Mouse (Mus musculus) forebrain, embryonic 14.5 days (tissue): ENCODE measurements around the gene Sfxn5. TPM values are rescaled to one million over a fixed set of nuclear protein-coding genes. Genes with fewer than 3 reads are reported as not detected.
A peak's percentile ranks its signal among the peaks of the same experiment; 100 is the strongest.

Experiments used
- ATAC-seq: fragments of 200-750 bp; cut with Nextera tagmentation; 2 replicates; pipeline ENCODE4 v1.8.0; 2017; ENCODE audit warnings: mild to moderate bottlenecking, moderate library complexity
- DNase-seq: peaks from one replicate; pipeline ENCODE4 v3.0.0-alpha.2; 2015; ENCODE audit warnings: low spot score
- H3K27ac ChIP-seq: fragments of 300-500 bp; sonication (generic); 2 replicates; pipeline ENCODE4 v1.5.1; 2014; ENCODE audit warnings: low read depth, mild to moderate bottlenecking, control low read depth, low read length, moderate library complexity
- H3K27me3 ChIP-seq: fragments of 300-500 bp; sonication (generic); replicated peaks from 2 replicates; pipeline ENCODE4 v1.6.1; 2014; ENCODE audit warnings: low read length, control low read depth, mixed read lengths; ENCODE audit not compliant: control insufficient read depth, insufficient read depth
- H3K36me3 ChIP-seq: fragments of 300-500 bp; sonication (generic); 2 replicates; pipeline ENCODE4 v1.6.1; 2014; ENCODE audit warnings: low read length, control low read depth; ENCODE audit not compliant: control insufficient read depth, insufficient read depth
- H3K4me1 ChIP-seq: fragments of 300-500 bp; sonication (generic); 2 replicates; pipeline ENCODE4 v1.6.1; 2014; ENCODE audit warnings: antibody characterized with exemption, low read length, control low read depth; ENCODE audit not compliant: control insufficient read depth, insufficient read depth
- H3K4me2 ChIP-seq: fragments of 300-500 bp; sonication (generic); 2 replicates; pipeline ENCODE4 v1.6.1; 2014; ENCODE audit warnings: mild to moderate bottlenecking, control low read depth, low read length
- H3K4me3 ChIP-seq: fragments of 300-500 bp; sonication (generic); 2 replicates; pipeline ENCODE4 v1.5.1; 2014; ENCODE audit warnings: low read depth, low read length, control low read depth
- H3K9ac ChIP-seq: fragments of 300-500 bp; sonication (generic); 2 replicates; pipeline ENCODE4 v1.6.1; 2014; ENCODE audit warnings: mild to moderate bottlenecking, low read length, control low read depth, moderate library complexity
- H3K9me3 ChIP-seq: fragments of 300-500 bp; sonication (generic); replicated peaks from 2 replicates; pipeline ENCODE4 v1.6.1; 2016; ENCODE audit warnings: low read length, control low read depth, mixed read lengths; ENCODE audit not compliant: control insufficient read depth
- WGBS: fragments of 180-500 bp; shearing (Covaris S2); extraction: QIAGEN DNeasy Blood & Tissue Kit; methylation state at CpG from one replicate; pipeline ENCODE4 v1.1.7; 2014; 5-methylcytosine and 5-hydroxymethylcytosine counted together
- polyA plus RNA-seq: library from polyadenylated mRNA; unstranded; fragments of >200 nt; fragmentation: Nextera tagmentation; extraction: Ambion mirVana; gene quantifications from 2 replicates; pipeline ENCODE4 v1.2.1, GENCODE M21; 2014

Sfxn5 gene
- polyA plus RNA-seq, 1 experiment from 2014 or later, result 15.2 TPM

DNA sequence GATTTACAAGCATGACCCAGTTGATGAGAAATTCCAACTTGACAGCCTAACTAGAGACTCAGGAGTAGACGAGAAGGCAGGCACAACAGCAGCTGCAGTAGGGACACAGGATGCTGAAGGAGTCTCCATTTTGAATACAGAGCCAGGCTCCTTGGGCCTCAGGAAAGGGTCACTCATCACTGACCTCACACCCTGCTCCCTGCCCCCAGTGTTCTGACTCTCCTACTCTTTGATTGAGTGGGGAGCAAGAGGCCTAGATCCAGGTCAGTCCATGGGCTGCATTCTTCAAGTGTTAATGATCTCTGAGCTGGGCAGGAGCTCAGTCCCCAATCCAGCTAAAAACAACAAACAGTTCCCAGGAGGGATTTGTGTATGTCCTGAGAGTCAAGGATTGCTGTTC is 122.5 kb downstream of the Sfxn5 start:
- H3K4me3 ChIP-seq, result no peak overlapping the region
- peaks cover 15% of the 10 kb centered on the region for H3K4me1 ChIP-seq
- no peaks in the 10 kb centered on the region for H3K36me3 ChIP-seq
- no peak overlapping the region for H3K27ac ChIP-seq
- no peak overlapping the region for H3K4me2 ChIP-seq
- H3K9ac ChIP-seq, result no peak overlapping the region
- DNase-seq (no peak), ATAC-seq (no peak)
- H3K9me3 ChIP-seq, result no peaks in the 10 kb centered on the region
- no peaks in the 10 kb centered on the region for H3K27me3 ChIP-seq
- WGBS, result 31% methylated on average over 1 of the region's 1 CpGs

DNA sequence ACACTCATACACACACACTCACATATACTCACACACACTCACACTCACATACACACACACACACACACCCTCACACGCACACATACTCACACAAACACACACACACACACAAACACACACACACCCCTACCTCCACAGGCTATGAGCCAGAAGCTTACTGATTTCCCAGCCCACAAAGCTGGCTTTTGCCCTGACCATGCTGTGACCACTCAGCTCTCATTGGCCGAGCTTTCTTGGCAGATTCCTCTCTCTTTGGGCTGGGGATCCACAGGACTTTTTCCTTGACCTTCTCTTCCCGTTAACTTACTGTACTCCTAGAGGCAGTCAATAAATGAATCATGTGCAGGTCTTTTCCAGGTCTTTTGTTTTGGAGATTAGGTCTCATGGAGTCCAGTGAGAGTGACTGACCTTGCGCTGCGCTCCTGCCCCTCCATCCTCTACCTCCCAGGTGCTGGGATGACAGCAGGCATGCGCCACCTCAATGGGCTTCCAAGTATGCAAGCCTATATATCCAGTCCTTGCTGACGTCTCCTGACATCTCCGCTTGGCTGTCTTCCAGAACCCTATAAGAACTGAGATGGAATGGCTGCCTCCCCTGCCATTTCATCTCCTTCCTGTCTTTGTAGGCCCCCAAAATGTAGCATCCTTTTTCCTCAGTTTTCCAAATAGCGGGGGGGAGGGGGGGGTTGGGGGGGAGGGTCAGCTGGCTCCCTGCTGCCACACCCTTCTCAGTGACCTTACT is 123.8 kb downstream of the Sfxn5 start:
- Histone ChIP-seq H3K27me3 (no peaks in the 10 kb centered on the region), H3K9ac (no peak overlapping the region), H3K4me3 (no peak overlapping the region), H3K4me1 (peaks cover 10% of the 10 kb centered on the region), H3K4me2 (no peak overlapping the region), H3K36me3 (peaks cover 12% of the 10 kb centered on the region; the same call in 1 of the 2 replicates), H3K9me3 (no peaks in the 10 kb centered on the region), H3K27ac (no peak overlapping the region)
- ATAC-seq, result no peak
- WGBS, result 73% methylated on average over 9 of the region's 9 CpGs
- peak; percentile 58 for DNase-seq

DNA sequence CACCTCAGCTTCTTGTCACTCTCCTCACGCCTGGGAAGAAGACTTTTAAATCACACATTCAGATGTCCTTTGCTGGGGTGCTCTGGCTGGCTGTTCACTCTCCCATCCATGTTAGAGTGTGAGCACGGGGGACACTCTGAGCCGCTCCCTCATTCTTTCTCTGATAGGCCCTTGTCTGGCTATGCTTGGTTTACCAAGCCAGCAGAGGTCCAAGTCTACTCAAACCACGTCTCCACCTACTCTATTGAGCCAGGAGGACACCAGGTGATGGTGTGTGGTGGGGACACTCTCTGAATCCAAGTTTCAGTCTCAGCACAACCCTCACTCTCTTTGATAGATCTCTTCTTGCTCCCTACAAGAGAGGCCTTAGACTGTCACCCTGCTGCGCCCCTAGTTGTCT is 125.9 kb downstream of the Sfxn5 start:
- H3K27ac ChIP-seq, result peak overlapping the region; percentile 22
- DNase-seq (no peak), ATAC-seq (no peak)
- H3K9ac ChIP-seq, result no peak overlapping the region
- peaks cover 10% of the 10 kb centered on the region for H3K4me1 ChIP-seq
- H3K36me3 ChIP-seq, result peaks cover 27% of the 10 kb centered on the region; the same call in 1 of the 2 replicates
- H3K9me3 ChIP-seq, result no peaks in the 10 kb centered on the region
- H3K4me2 ChIP-seq, result no peak overlapping the region
- whole genome bisulfite sequencing, result 66% methylated on average over 5 of the region's 5 CpGs
- H3K4me3 ChIP-seq, result no peak overlapping the region
- no peaks in the 10 kb centered on the region for H3K27me3 ChIP-seq

DNA sequence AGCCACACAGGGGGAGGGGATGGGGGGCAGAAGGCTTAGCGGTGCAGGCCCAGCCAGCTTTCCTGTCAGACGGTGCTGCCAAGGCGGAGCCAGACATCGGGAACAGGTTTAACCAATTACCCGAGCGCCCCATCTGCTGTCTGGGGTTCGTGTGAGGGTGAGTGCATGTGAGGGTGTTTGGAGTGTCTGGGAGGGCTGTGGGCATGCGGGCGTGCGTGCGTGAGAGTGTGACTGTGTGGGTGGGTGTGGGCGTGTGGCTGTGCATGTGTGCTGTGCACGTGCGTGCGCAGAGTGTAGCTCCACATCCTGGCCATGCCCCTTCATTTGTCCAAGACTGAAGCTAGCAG is 126.3 kb downstream of the Sfxn5 start:
- H3K27ac ChIP-seq, result peak overlapping the region; percentile 22
- DNase-seq (peak; percentile 87), ATAC-seq (peak; percentile 85)
- H3K9me3 ChIP-seq, result no peaks in the 10 kb centered on the region
- no peaks in the 10 kb centered on the region for H3K27me3 ChIP-seq
- H3K4me2 ChIP-seq, result no peak overlapping the region
- no peak overlapping the region for H3K9ac ChIP-seq
- H3K4me3 ChIP-seq, result no peak overlapping the region
- 35% methylated on average over 15 of the region's 15 CpGs for WGBS
- peaks cover 10% of the 10 kb centered on the region for H3K4me1 ChIP-seq
- H3K36me3 ChIP-seq, result peaks cover 31% of the 10 kb centered on the region; the same call in 1 of the 2 replicates

DNA sequence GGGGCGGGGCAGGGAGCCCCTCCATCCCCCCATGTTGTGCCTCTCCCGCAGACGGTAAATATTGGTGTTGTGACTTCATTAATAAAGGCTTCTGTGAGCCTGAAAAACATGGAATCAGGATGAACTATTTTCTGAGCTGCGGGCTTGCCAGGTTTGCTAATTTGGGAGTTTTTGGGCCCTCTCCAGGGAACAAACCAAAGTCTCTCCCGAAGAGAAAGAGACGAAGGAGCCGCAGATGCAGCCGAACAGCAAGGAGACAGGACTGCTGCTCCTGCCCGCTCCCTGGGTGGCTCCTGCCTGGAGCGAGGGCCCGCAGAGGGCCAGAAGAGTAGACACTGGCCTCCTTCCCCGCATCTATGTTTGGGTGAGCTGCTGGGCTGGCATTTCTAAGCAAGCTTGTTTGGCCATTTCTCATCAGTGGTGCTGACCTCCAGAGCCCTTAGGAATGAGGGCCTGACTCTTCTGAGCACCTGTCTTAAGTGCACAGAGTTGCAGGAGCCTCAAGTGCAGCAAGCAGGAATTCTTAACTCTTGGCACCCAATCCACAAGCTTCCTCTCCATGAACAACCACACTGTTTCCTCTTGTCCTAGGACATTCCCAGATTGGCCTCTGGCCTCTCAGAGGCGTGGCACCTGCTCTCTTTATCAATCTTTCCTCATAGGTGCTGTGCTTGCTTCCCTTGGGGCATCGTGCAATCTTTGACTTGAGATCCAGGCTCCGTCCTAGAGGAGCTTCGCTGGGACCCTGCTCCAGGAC is 126.9 kb downstream of the Sfxn5 start:
- Histone ChIP-seq H3K4me1 (peaks cover 10% of the 10 kb centered on the region), H3K9ac (no peak overlapping the region), H3K4me2 (peak overlapping the region; percentile 8; the same call in 1 of the 2 replicates), H3K36me3 (peaks cover 35% of the 10 kb centered on the region; the same call in 1 of the 2 replicates), H3K9me3 (no peaks in the 10 kb centered on the region), H3K27me3 (no peaks in the 10 kb centered on the region), H3K4me3 (no peak overlapping the region), H3K27ac (peak overlapping the region; percentile 83)
- 25% methylated on average over 16 of the region's 16 CpGs for WGBS
- ATAC-seq, result peak; percentile 53
- DNase-seq, result peak; percentile 73

DNA sequence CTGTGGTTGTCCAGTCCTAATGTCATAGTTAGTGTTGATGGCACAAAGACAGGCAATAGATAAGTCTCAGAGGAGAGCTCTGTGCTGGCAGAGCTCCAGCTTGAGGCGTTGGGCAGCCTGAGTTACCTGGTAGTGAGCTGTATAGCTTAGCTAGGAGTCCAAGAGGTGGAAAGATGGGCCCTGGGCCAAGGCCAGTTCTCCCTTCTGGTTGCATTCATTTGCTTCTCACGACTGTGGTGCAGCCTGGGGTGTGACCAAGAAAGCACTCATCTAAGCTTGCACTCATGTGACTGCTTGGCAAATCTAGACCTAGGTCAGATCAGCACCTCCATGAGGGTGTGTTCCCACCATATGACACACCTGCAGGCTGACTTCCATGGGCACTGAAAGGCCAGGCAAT is 135.3 kb downstream of the Sfxn5 start:
- Histone ChIP-seq H3K36me3 (peaks cover 28% of the 10 kb centered on the region; the same call in 1 of the 2 replicates), H3K27me3 (peaks cover 15% of the 10 kb centered on the region; the same call in 1 of the 2 replicates), H3K4me2 (no peak overlapping the region), H3K4me1 (peaks cover 5% of the 10 kb centered on the region), H3K9ac (no peak overlapping the region), H3K9me3 (no peaks in the 10 kb centered on the region), H3K27ac (no peak overlapping the region), H3K4me3 (no peak overlapping the region)
- no peak for DNase-seq
- 39% methylated on average over 2 of the region's 2 CpGs for WGBS
- no peak for ATAC-seq

DNA sequence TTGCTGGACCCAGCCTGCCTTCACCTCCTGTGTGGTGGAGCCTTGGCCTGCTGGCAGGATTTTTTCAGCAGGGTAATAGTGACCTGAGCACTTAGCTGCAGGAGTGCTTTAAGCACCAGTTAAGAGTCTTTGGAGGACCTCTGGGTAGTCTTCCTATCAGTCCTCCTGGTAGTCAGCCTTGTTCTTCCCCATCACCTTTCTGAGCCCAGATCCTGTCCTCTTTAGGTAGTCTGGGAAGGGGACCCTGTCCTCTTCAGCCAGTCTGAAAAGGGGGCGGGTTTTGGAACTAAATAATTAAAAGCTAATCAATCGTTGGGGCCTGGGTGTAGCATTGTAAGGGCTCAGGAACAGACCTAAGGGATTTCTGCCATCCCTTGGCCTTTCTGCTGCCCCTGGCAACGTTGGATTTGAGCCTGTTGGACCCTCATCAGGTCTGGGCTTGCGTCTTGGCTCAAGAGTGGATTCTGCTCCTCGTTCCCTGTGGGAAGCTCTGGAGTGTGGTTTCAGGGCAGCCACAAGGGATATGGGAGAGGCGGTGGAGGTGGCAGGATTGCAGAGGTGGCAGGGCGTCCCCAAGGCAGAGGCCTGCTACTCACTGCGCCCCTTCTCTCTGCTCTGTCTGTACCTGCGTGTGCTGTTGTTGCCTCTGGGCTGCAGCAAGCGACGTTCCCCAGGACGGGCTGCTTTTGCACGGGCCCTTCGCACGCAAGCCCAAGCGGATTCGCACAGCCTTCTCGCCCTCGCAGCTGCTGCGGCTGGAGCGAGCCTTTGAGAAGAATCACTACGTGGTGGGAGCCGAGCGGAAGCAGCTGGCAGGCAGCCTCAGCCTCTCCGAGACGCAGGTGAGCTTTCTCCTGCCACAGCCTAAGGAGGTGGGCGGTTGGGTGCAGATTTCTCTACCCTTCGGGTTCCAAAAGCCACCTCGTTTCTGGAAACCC is 139.6 kb downstream of the Sfxn5 start:
- peak; percentile 35; the same call in 1 of the 2 replicates for ATAC-seq
- Histone ChIP-seq H3K9ac (peak overlapping the region; percentile 94), H3K4me2 (peak overlapping the region; percentile 68), H3K9me3 (no peaks in the 10 kb centered on the region), H3K4me3 (peak overlapping the region; percentile 64), H3K4me1 (peaks cover 15% of the 10 kb centered on the region), H3K36me3 (peaks cover 28% of the 10 kb centered on the region; the same call in 1 of the 2 replicates), H3K27me3 (peaks cover 33% of the 10 kb centered on the region), H3K27ac (peak overlapping the region; percentile 72)
- WGBS, result 4% methylated on average over 29 of the region's 29 CpGs
- peak; percentile 73 for DNase-seq

DNA sequence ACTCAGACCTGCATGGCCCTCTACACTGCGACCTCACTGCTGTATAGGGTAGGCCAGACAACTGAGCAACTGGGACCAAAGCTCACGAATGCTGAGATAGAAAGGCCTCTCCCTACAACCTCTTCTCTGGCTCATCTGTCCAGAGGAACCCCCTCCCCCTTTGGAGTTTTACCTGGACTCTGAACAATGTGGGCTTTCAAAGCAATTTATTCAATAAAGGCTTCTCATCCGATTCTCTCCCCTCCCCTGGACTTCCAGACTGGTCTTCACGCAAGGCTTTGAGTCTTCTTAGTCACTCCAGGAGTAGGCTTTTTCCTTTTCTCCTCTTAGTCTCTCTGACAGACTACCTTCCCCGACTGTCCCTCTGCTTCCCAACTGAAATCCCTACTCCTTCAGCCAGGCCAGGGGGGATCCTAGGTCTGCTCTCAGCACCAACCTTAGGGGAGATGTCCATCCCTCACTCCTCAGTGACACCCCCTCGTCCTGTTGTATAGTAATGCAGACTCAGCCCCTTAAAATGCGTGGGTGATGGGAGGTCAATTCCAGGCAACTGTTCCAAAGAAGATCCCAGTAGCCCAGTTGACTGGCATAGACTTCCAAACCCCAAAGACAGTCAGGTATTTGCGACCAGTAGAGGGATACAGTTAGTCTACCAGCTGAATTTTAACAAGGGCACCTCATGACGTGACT is 141.3 kb downstream of the Sfxn5 start:
- peaks cover 19% of the 10 kb centered on the region for H3K4me1 ChIP-seq
- no peak for ATAC-seq
- H3K4me2 ChIP-seq, result peak overlapping the region; percentile 68
- H3K9me3 ChIP-seq, result no peaks in the 10 kb centered on the region
- 17% methylated on average over 9 of the region's 9 CpGs for WGBS
- H3K9ac ChIP-seq, result peak overlapping the region; percentile 94
- peaks cover 22% of the 10 kb centered on the region; the same call in 1 of the 2 replicates for H3K36me3 ChIP-seq
- DNase-seq, result no peak
- peak overlapping the region; percentile 64 for H3K4me3 ChIP-seq
- H3K27ac ChIP-seq, result peak overlapping the region; percentile 52
- H3K27me3 ChIP-seq, result peaks cover 36% of the 10 kb centered on the region
